Mouse (Mus musculus): ENCODE measurements around the gene Dusp16.

- TF ChIP-seq POLR2AphosphoS2 (IDR thresholded peaks at IDR 0.05; ENCODE audit: insufficient read length, low read depth) (no peak), E2F4 (IDR thresholded peaks at IDR 0.05; ENCODE audit: insufficient read depth) (no peak)
These were observed 107.4 kb downstream of the Dusp16 start for GRCm38 (mm10) chr6:134685040-134685439.
